Mouse (Mus musculus) embryo, embryonic 11.5 days (tissue): ENCODE data around the gene Snrpg.
"Not testable (repeated sequence)": the region's sequence is repeated elsewhere in the genome, so short reads cannot be mapped to it uniquely, and the experiment has no call there.

Experiments used
- DNase-seq: peaks from one replicate; pipeline ENCODE4 v3.0.0-alpha.2; 2012; ENCODE audit warnings: low read depth, low spot score

The Snrpg gene

GRCm38 (mm10) chr6:86370764-86371339 is at the start of gene Snrpg:
Gene Snrpg (plus strand): TSS chr6:86371304.
- DNase-seq, result no peak

GRCm38 (mm10) chr6:86322031-86322563 is 49.0 kb upstream of the Snrpg start:
- DNase-seq, result no peak

- no peak for DNase-seq
These were observed 48.1 kb upstream of the Snrpg start for GRCm38 (mm10) chr6:86322991-86323390.

GRCm38 (mm10) chr6:86324400-86324799 is 46.7 kb upstream of the Snrpg start:
- no peak for DNase-seq

- DNase-seq, result no peak
These were observed 45.5 kb upstream of the Snrpg start for GRCm38 (mm10) chr6:86325646-86326045.

GRCm38 (mm10) chr6:86326866-86327265 is 44.2 kb upstream of the Snrpg start:
- DNase-seq, result no peak

- no peak for DNase-seq
These were observed 42.7 kb upstream of the Snrpg start for GRCm38 (mm10) chr6:86328369-86328768.

- no peak for DNase-seq
These were observed 41.2 kb upstream of the Snrpg start for GRCm38 (mm10) chr6:86329943-86330342.

- no peak for DNase-seq
These were observed 35.8 kb upstream of the Snrpg start for GRCm38 (mm10) chr6:86335121-86335849.

- no peak for DNase-seq
These were observed 35.2 kb upstream of the Snrpg start for GRCm38 (mm10) chr6:86335860-86336259.

GRCm38 (mm10) chr6:86336340-86336739 is 34.8 kb upstream of the Snrpg start:
- not testable (repeated sequence) for DNase-seq

- no peak for DNase-seq
These were observed 27.4 kb upstream of the Snrpg start for GRCm38 (mm10) chr6:86343656-86344055.

GRCm38 (mm10) chr6:86346063-86346462 is 25.0 kb upstream of the Snrpg start:
- no peak for DNase-seq

- DNase-seq, result no peak
These were observed 21.8 kb upstream of the Snrpg start for GRCm38 (mm10) chr6:86349257-86349656.

GRCm38 (mm10) chr6:86354948-86355347 is 16.2 kb upstream of the Snrpg start:
- DNase-seq, result no peak

GRCm38 (mm10) chr6:86356956-86357355 is 14.1 kb upstream of the Snrpg start:
- no peak for DNase-seq

GRCm38 (mm10) chr6:86360691-86361090 is 10.4 kb upstream of the Snrpg start:
- DNase-seq, result no peak

- DNase-seq, result no peak
These were observed 9.7 kb upstream of the Snrpg start for GRCm38 (mm10) chr6:86361373-86361772.

GRCm38 (mm10) chr6:86364442-86365141 is 6.5 kb upstream of the Snrpg start:
- peak; percentile 75 for DNase-seq

GRCm38 (mm10) chr6:86365371-86366124 is 5.6 kb upstream of the Snrpg start, which contains the start of gene Fam136a:
Gene Fam136a (plus strand): TSS chr6:86365646.
- DNase-seq, result peak; percentile 98

GRCm38 (mm10) chr6:86366125-86366852 is 4.8 kb upstream of the Snrpg start:
- DNase-seq, result no peak
